Comparison of ENCODE assay signal across 27 mouse cellular contexts in the genomic region with DNA sequence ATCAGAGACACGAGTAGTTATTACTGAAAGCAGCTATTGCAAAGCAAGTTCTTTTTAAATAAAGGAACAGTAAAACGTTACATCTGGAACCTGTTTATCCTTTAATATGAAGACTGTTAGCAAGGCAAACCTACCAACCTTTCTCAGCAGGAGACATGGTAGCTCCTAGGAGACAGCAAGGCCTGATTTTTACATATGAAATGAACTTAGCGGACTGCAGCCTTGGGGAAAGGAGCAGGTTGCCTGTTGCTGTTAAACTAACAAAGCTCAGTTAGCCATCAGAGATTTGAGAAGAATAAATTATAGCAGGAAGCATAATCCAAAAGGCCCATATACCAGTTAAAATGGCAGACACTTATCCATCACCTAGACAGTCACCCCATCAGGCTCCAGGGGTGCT.
"Had no signal": no experiment of that assay in that cellular context is flagged by ENCODE, and none has a peak within 500 bp of the region (broad histone marks: within the 10 kb centered on the region; RNA-seq: fewer than 3 reads in every experiment).

No protein-coding gene starts in this region.

- H3K4me2 ChIP-seq: heart, embryonic 12.5 days; hindbrain, embryonic 13.5 days; hindbrain, embryonic 15.5 days; kidney, embryonic 15.5 days; limb, embryonic 13.5 days; limb, embryonic 15.5 days; liver, embryonic 12.5 days had no signal

- H3K27me3 ChIP-seq: heart, embryonic 12.5 days; hindbrain, embryonic 13.5 days; hindbrain, embryonic 15.5 days; kidney, embryonic 15.5 days; limb, embryonic 13.5 days; limb, embryonic 15.5 days; liver, embryonic 12.5 days had no signal

- H3K9ac ChIP-seq: heart, embryonic 12.5 days; hindbrain, embryonic 13.5 days; hindbrain, embryonic 15.5 days; kidney, embryonic 15.5 days; limb, embryonic 13.5 days; limb, embryonic 15.5 days; liver, embryonic 12.5 days; liver, embryonic 14.5 days had no signal

- H3K4me1 ChIP-seq: heart, embryonic 10.5 days; heart, embryonic 12.5 days; hindbrain, embryonic 13.5 days; hindbrain, embryonic 15.5 days; kidney, embryonic 15.5 days; limb, embryonic 15.5 days; liver, embryonic 12.5 days had no signal

- DNase-seq: gastrocnemius, adult 2 months; gastrocnemius, postnatal 10 days; gastrocnemius, postnatal 25 days; heart, adult 18-20 months; heart, postnatal 14 days; heart, postnatal 4 days; kidney, adult 11 months; kidney, adult 2 months; kidney, adult 9 months; kidney, postnatal 14 days; kidney, postnatal 36 days; layer of hippocampus, adult 9-11 months; layer of hippocampus, postnatal 36 days; left cerebral cortex, postnatal 4 days had no signal

- H3K27ac ChIP-seq: gastrocnemius, adult 2 months; heart, embryonic 10.5 days; hindbrain, embryonic 10.5 days; hindbrain, embryonic 13.5 days; hindbrain, embryonic 15.5 days; hindbrain, postnatal 0 days; kidney, embryonic 15.5 days; kidney, postnatal 0 days; limb, embryonic 13.5 days; limb, embryonic 15.5 days; liver, embryonic 12.5 days; liver, embryonic 14.5 days had no signal

- H3K36me3 ChIP-seq: heart, embryonic 10.5 days; heart, embryonic 12.5 days; hindbrain, embryonic 10.5 days; hindbrain, embryonic 13.5 days; hindbrain, embryonic 15.5 days; kidney, embryonic 15.5 days; limb, embryonic 13.5 days; limb, embryonic 15.5 days; liver, embryonic 12.5 days had no signal

- H3K4me3 ChIP-seq: gastrocnemius, adult 2 months; heart, embryonic 10.5 days; heart, embryonic 12.5 days; hindbrain, embryonic 10.5 days; hindbrain, embryonic 13.5 days; hindbrain, embryonic 15.5 days; kidney, embryonic 15.5 days; limb, embryonic 13.5 days; limb, embryonic 15.5 days; liver, embryonic 12.5 days had no signal

- ATAC-seq: hindbrain, postnatal 0 days; intestine, embryonic 16.5 days; liver, embryonic 12.5 days had no signal

- H3K9me3 ChIP-seq: heart, embryonic 10.5 days; hindbrain, embryonic 13.5 days; hindbrain, embryonic 15.5 days; kidney, embryonic 15.5 days; limb, embryonic 13.5 days; limb, embryonic 15.5 days; liver, embryonic 12.5 days had no signal
